Mouse (Mus musculus) urinary bladder, postnatal 14 days (tissue): ENCODE results near the gene Slc25a44.
A peak's percentile ranks its signal among the peaks of the same experiment; 100 is the strongest.
"Not testable (repeated sequence)": the region's sequence is repeated elsewhere in the genome, so short reads cannot be mapped to it uniquely, and the experiment has no call there.

ENCODE experiments used
- DNase-seq: peaks from one replicate; pipeline ENCODE4 v3.0.0; 2021; ENCODE audit warnings: low spot score

Gene Slc25a44

GRCm38 (mm10) chr3:88415668-88416067 lies 9.3 kb downstream of the Slc25a44 start:
- DNase-seq, result no peak

GRCm38 (mm10) chr3:88412636-88413035 lies 12.3 kb downstream of the Slc25a44 start:
- DNase-seq, result no peak

- no peak for DNase-seq
Measured at GRCm38 (mm10) chr3:88411681-88412080, 13.3 kb downstream of the Slc25a44 start.

GRCm38 (mm10) chr3:88410645-88411031 lies 14.3 kb downstream of the Slc25a44 start:
- DNase-seq, result peak; percentile 24

- peak; percentile 95 for DNase-seq
Measured at GRCm38 (mm10) chr3:88409741-88410644, 14.9 kb downstream of the Slc25a44 start, which contains the start of gene Pmf1. TSS of gene Pmf1 (minus strand) at chr3:88410331.

DNA sequence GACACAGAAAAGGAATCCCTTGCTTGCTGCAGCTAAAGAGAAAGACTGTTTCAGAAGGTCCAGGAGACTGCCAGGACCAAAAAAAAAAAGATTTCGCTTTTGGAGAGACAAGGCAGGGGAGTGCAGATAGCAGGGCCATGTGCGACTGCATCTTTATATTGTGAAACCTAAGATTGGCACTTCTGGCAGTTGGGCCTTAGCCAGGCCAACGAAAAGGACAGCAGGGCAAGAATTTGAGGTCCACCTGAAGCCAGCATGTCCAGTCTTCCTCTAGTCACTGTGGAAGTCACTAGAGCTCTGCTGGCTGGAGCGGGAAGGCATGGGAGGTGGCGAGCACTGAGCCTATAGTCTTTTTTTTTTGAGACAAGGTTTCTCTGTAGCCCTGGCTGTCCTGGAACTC lies 16.0 kb downstream of the Slc25a44 start:
- DNase-seq, result no peak

DNA sequence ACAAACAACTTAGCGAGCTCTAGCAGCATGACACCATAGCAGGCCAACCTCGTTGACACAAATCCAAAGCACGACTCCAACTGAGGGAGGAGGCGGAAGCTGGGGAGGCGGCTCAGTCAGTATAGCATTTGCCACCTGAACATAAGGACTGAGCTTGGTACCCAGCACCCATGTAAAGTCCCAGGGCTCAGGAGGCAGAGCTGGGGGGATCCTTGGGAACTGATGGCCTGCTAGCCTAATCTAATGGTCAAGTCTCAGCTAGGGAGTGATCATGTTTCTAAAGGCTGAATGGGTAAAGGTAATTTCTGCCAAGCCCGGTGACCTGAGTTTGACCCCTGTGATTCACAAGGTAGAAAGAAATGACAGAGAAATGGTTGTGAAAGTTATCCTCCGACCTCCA lies 17.4 kb downstream of the Slc25a44 start:
- no peak for DNase-seq

- DNase-seq, result peak; percentile 55
Measured at GRCm38 (mm10) chr3:88407090-88407489, 17.8 kb downstream of the Slc25a44 start.

GRCm38 (mm10) chr3:88403522-88404230 lies 21.3 kb downstream of the Slc25a44 start:
- DNase-seq, result no peak

DNA sequence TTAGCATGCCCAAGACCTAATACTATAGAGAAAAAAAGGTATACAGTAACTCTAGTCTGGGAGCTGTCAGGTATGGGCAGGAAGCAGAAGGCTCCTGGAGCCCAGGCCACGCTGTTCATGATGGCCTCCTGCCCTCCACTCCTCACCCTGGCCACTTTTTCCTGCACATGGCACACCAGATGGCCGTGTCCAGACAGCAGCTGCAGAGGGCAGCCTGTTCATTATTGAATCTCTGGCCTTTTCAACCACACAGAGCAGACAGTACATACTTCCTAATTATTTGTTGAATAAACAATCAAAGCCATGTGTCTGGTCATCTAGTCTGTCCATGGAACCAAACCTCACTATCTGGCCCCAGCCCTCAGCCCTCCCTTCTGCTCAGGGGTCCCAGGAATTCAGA lies 26.3 kb downstream of the Slc25a44 start:
- DNase-seq, result no peak

DNA sequence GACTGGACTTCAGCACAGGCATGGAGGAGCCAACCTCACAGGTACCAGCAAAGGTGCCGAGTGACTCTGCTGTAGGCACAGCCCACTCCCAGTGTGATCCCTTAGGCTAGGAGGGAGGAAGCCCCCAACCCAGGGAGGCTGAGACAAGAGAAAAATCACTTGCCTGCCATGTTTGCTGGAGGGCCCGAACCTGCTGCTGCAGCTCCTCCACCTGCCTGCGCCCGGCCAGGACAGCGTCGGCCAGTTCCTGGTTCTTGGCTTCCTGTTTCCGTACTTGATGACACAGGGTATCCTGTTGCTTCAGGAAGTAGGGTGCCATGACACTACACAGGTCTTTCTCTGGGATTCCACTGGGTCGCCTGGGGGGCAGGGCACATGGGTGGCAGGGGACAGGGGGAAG lies 29.2 kb downstream of the Slc25a44 start:
- DNase-seq, result no peak

DNA sequence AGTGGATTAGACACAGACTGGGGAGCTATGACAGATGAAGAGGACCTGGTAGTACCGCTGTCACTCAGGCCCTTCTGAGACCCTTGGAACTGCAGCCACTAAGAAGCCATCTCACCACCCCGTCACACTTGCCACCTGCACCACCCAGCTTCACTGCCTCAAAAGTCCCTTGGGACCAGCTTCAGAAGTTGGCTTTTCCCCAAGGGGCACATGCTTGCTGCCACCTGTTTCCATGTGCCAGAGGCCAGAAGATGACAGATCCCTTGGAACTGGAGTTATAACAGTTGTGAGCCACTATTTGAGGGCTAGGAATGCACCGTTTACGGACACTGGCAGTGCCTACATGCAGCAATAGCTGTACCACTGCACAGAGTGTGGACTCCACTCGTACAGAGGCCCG lies 29.7 kb downstream of the Slc25a44 start:
- no peak for DNase-seq

DNA sequence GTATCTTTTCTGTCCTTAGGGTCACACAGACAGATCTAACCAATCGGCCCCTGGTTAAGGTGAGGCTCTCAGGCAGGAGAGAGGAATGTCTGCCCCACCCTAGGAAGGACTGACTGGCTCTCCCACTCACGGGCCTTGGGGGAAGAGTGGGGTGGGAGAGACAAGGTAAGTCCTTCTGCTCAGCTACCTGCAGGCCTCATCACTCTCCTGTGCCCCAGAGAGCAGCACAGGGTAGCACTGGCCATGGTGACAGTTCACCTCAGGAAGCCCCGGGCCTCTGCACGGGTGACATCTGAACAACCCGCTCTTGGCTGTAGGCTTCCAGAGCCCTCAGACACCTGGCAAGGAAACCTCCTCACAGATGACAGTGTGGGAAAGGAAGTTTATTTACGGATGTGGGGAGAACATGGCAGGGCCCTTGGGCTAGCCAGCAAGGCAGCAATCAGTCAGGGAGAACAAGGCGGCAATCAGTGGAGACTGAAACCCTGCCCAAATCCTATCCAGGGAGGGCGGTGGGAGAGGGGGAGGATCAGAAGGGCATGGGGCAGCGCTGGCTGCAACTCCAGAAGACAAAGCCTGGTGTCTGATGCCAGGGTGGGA lies 31.1 kb downstream of the Slc25a44 start:
- DNase-seq, result no peak

DNA sequence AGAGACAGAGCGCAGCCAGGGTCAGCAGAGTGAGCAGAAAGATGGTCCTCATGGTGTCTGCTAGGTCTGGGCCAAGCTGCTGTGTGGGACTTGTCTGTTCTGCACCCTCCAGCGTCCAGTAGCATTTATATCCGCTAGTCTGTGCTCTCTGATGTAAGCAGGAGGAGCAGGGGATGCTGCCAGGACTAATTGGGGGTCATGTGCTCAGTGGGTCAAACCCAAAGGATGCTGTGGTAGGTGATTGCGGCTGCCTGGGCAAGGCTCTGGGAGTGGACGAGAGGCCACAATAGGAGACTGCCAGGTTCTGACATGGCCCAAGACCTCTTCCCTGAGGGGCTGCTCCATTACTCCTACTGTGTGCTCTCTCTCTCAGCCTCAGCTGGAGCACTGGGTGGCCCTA lies 40.6 kb downstream of the Slc25a44 start, which contains the start of gene Bglap:
Gene Bglap (minus strand): TSS at position 101 of the 400 bp plus-strand sequence.
- no peak for DNase-seq

GRCm38 (mm10) chr3:88382383-88382782 lies 42.6 kb downstream of the Slc25a44 start:
- not testable (repeated sequence) for DNase-seq

DNA sequence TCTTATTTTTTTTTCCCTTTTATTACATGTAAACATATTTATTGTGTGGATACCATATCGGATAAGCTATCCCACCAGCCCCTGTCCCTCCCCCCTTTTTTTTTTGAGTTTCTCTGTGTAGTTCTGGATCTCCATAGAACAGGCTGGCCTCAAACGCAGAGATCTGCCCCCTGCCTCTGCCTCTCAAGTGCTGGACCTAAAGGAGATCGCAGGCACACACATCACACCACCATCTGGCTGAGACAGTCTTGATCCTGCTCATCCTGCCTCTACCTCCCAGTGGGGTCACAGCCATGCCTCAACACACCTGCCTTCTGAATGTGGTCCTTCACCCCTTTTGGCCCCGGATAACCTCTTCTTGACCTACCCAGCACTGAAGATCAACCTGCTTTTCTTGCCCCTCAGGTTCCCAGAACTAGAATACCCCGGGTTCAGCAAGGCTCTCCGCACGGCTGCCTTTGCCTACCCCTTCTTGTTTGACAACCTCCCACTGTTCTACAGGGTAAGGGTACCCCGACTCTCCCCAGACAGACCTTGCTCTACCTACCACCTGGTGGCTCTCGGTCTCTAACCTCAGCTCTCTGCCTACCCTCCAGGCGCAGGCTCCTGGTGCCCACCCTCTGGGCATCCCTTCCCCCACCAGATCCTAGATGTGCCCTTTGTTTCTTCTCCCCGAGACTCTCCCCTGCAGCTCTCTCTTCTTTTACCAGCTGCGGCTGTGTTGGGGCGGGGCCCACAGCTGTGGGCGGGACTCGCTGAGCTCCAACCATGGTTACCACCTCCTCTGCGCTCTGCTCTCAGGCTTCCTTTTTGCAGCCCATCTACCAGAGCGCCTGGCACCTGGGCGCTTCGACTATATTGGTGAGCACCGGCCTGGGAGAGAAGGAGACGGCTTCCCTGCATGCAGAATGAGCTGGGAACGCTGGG lies 43.3 kb downstream of the Slc25a44 start:
- DNase-seq, result not testable (repeated sequence)

- not testable (repeated sequence) for DNase-seq
Measured at GRCm38 (mm10) chr3:88378599-88378998, 46.3 kb downstream of the Slc25a44 start, which contains the start of gene Bglap2. TSS of gene Bglap2 (minus strand) at chr3:88378699.

- not testable (repeated sequence) for DNase-seq
Measured at GRCm38 (mm10) chr3:88376644-88377043, 48.3 kb downstream of the Slc25a44 start.

- DNase-seq, result peak; percentile 37
Measured at GRCm38 (mm10) chr3:88375750-88376626, 49.0 kb downstream of the Slc25a44 start.

GRCm38 (mm10) chr3:88372643-88373042 lies 52.3 kb downstream of the Slc25a44 start, which contains the start of gene Bglap3:
TSS of gene Bglap3 (minus strand) at chr3:88372743.
- DNase-seq, result not testable (repeated sequence)
